Mouse (Mus musculus): ENCODE data around the gene Zar1l.

- TF ChIP-seq GATA1 (IDR thresholded peaks at IDR 0.05; ENCODE audit: borderline replicate concordance, low read length) (no peak), FLI1 (IDR thresholded peaks at IDR 0.05; ENCODE audit: low read length) (no peak)
Measured at GRCm38 (mm10) chr5:150513264-150513663, 4.7 kb downstream of the Zar1l start.

All from megakaryocyte, embryonic 14.5 days (primary cell).